8 mouse cellular contexts compared by ENCODE assay signal in genomic region chr2:49840573-49840972, GRCm38 (mm10). TPM values are rescaled to one million over a fixed set of nuclear protein-coding genes. Genes with fewer than 3 reads are reported as not detected.
DNase-seq lines count a peak whose midpoint lies in the region; ATAC-seq lines count a peak whose summit lies in the region.
"Had no signal": no experiment of that assay in that cellular context is flagged by ENCODE, and none has a peak within 500 bp of the region (broad histone marks: within the 10 kb centered on the region; RNA-seq: fewer than 3 reads in every experiment).

No protein-coding gene starts in this region.

- H3K4me3 ChIP-seq in embryonic facial prominence, embryonic 11.5 days (ENCODE audit: low read depth, low read length): no peak overlapping the region
- H3K4me3 ChIP-seq in hindbrain, embryonic 16.5 days (ENCODE audit: low read length): no peak overlapping the region
- H3K4me3 ChIP-seq: limb, embryonic 15.5 days had no signal

- H3K4me1 ChIP-seq in embryonic facial prominence, embryonic 11.5 days (ENCODE audit: control insufficient read depth, insufficient read depth, low read length): no peaks in the 10 kb centered on the region
- peaks cover 9% of the 10 kb centered on the region for H3K4me1 ChIP-seq in hindbrain, embryonic 16.5 days (ENCODE audit: control insufficient read depth, insufficient read depth, low read depth, low read length)

- no peak for ATAC-seq in embryonic facial prominence, embryonic 11.5 days (replicated peaks; ENCODE audit: insufficient number of reproducible peaks, low FRiP score, low TSS enrichment, low read depth)
- peak; percentile 88 for ATAC-seq in hindbrain, embryonic 16.5 days

- H3K9me3 ChIP-seq in embryonic facial prominence, embryonic 11.5 days (replicated peaks; ENCODE audit: control insufficient read depth, low read length): no peaks in the 10 kb centered on the region
- H3K9me3 ChIP-seq in hindbrain, embryonic 16.5 days (ENCODE audit: control insufficient read depth, low read length): no peaks in the 10 kb centered on the region
- H3K9me3 ChIP-seq: limb, embryonic 15.5 days had no signal

- DNase-seq in right cerebral cortex, postnatal 10 days (ENCODE audit: low spot score in 2 of 2): peak; percentile 37 to 39
- no peak for DNase-seq in right cerebral cortex, postnatal 4 days
- peak; percentile 31 for DNase-seq in embryonic facial prominence, embryonic 11.5 days (ENCODE audit: low spot score)
- DNase-seq in lung, postnatal 10 days: peak; percentile 70
- DNase-seq in MN1 (ENCODE audit: low spot score): no peak
- no peak for DNase-seq in thymus, postnatal 25 days

- no peak overlapping the region for H3K27ac ChIP-seq in embryonic facial prominence, embryonic 11.5 days (replicated peaks; ENCODE audit: low read depth, low read length)
- no peak overlapping the region for H3K27ac ChIP-seq in hindbrain, embryonic 16.5 days (ENCODE audit: low read depth, low read length)
- H3K27ac ChIP-seq: limb, embryonic 15.5 days had no signal

- no peak overlapping the region for H3K9ac ChIP-seq in embryonic facial prominence, embryonic 11.5 days (replicated peaks; ENCODE audit: low read length)
- no peak overlapping the region for H3K9ac ChIP-seq in hindbrain, embryonic 16.5 days (ENCODE audit: low read depth, low read length)
- H3K9ac ChIP-seq: limb, embryonic 15.5 days had no signal

- WGBS in embryonic facial prominence, embryonic 11.5 days: 45% methylated on average over 6 of the region's 6 CpGs
- WGBS in hindbrain, embryonic 16.5 days: 47% methylated on average over 6 of the region's 6 CpGs

- no peaks in the 10 kb centered on the region for H3K36me3 ChIP-seq in embryonic facial prominence, embryonic 11.5 days (replicated peaks; ENCODE audit: control insufficient read depth, insufficient read depth, low read depth, low read length)
- no peaks in the 10 kb centered on the region for H3K36me3 ChIP-seq in hindbrain, embryonic 16.5 days (ENCODE audit: control insufficient read depth, insufficient read depth, low read length)
- H3K36me3 ChIP-seq: limb, embryonic 15.5 days had no signal

- H3K27me3 ChIP-seq in embryonic facial prominence, embryonic 11.5 days (ENCODE audit: control insufficient read depth, insufficient read depth, low read length): no peaks in the 10 kb centered on the region
- H3K27me3 ChIP-seq in hindbrain, embryonic 16.5 days (replicated peaks; ENCODE audit: control insufficient read depth, insufficient read depth, low read length): no peaks in the 10 kb centered on the region
- H3K27me3 ChIP-seq: limb, embryonic 15.5 days had no signal

- no peak overlapping the region for H3K4me2 ChIP-seq in embryonic facial prominence, embryonic 11.5 days (ENCODE audit: low read depth, low read length)
- H3K4me2 ChIP-seq in hindbrain, embryonic 16.5 days (ENCODE audit: low read length): no peak overlapping the region
- H3K4me2 ChIP-seq: limb, embryonic 15.5 days had no signal

RNA-seq across cellular contexts. Expression of gene Lypd6b, which starts 53.1 kb away (rescaled TPM):
- polyA plus RNA-seq in embryonic facial prominence, embryonic 11.5 days (2014; fragmentation: Nextera tagmentation; extraction: Ambion mirVana): 4.0 and 4.2 TPM in 2 replicates
- polyA plus RNA-seq in hindbrain, embryonic 16.5 days (2015; fragmentation: Nextera tagmentation; extraction: Ambion mirVana): 15.6 and 18.8 TPM in 2 replicates

Comparison
In these comparisons a context has a peak if more than half of its experiments do, and no peak if none do; other contexts are left out.
1. DNase-seq: peak in right cerebral cortex, postnatal 10 days (2 of 2), embryonic facial prominence, embryonic 11.5 days (single experiment) and lung, postnatal 10 days (single experiment); none in right cerebral cortex, postnatal 4 days (single experiment), MN1 (single experiment) and thymus, postnatal 25 days (single experiment).